Comparison of ENCODE assay signal across 8 mouse cellular contexts in the genomic region with DNA sequence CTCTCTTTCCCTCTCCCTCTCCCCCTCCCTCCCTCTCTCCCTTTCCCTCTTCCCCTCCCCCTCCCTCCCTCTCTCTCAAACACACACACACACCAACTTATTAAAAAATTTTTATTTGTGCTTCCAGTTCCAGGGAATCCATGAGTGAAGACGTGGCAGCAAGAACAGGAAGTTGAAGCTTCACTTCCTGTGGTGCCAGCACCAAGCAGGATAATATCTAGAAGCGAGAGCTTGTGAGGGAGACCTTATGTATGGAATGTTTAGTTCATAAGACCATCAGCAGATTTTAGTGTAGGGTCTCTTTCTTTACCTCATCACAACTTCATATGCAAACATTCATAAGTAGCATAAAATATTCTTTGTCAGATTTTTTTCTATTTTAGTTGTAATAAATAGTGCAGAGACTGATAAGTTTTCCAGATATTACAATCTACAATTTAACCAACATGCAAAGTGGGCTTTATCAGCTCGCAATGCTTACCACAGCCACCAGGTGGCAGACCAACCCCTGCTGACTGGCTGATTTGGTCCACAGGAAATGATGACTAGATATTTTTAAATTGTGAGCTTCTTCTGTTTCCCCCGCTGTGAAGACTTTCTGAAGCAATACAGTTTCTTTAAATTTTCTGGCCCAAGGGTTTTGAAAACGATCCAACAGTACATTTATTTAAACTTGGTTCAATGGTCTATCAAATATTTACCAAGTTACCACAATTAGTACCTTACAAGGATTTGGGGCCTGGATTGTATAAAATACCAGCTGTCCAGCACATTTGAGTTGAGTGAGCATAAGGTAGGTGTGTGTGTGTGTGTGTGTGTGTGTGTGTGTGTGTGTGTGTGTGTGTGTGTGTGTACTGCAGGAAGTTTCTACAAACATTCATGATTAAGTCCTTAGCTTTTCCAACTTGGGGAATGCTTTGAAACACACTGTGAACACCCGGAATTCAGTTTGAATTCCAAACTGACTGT. TPM values are rescaled to one million over a fixed set of nuclear protein-coding genes. Genes with fewer than 3 reads are reported as not detected.
A peak's percentile ranks its signal among the peaks of the same experiment; 100 is the strongest.
DNase-seq lines count a peak whose midpoint lies in the region; ATAC-seq and TF ChIP-seq lines count a peak whose summit lies in the region.
"Had no signal": no experiment of that assay in that cellular context is flagged by ENCODE, and none has a peak within 500 bp of the region (broad histone marks: within the 10 kb centered on the region; RNA-seq: fewer than 3 reads in every experiment).

No protein-coding gene starts in this region.

- 12% methylated on average over 6 of the region's 6 CpGs for WGBS in heart, embryonic 14.5 days

- H3K9me3 ChIP-seq in G1E (replicated peaks): no peaks in the 10 kb centered on the region
- H3K9me3 ChIP-seq in heart, embryonic 14.5 days (ENCODE audit: control insufficient read depth, low read length): no peaks in the 10 kb centered on the region
- H3K9me3 ChIP-seq: neural tube, embryonic 12.5 days had no signal

- peak; percentile 86 for TF ChIP-seq CTCF in G1E (IDR thresholded peaks at IDR 0.05; ENCODE audit: low read depth, low read length)

- H3K27me3 ChIP-seq in G1E (ENCODE audit: insufficient read depth, low read length): peaks cover 12% of the 10 kb centered on the region; the same call in 1 of the 2 replicates
- H3K27me3 ChIP-seq in heart, embryonic 14.5 days (ENCODE audit: control insufficient read depth, insufficient read depth, low read length): no peaks in the 10 kb centered on the region
- H3K27me3 ChIP-seq: neural tube, embryonic 12.5 days had no signal

- H3K4me2 ChIP-seq in heart, embryonic 14.5 days (ENCODE audit: low read length): no peak overlapping the region
- H3K4me2 ChIP-seq: neural tube, embryonic 12.5 days had no signal

- peaks cover 11% of the 10 kb centered on the region; the same call in 1 of the 2 replicates for H3K4me1 ChIP-seq in G1E (ENCODE audit: insufficient read depth, low read depth, low read length)
- H3K4me1 ChIP-seq in heart, embryonic 14.5 days (ENCODE audit: control insufficient read depth in 2 of 2, insufficient read depth in 2 of 2, low read length in 2 of 2): peaks cover 7 to 10% of the 10 kb centered on the region in 2 experiments; a peak in 2 of 4 replicates
- H3K4me1 ChIP-seq: neural tube, embryonic 12.5 days had no signal

- no peak overlapping the region for H3K4me3 ChIP-seq in G1E (ENCODE audit: low read depth, low read length)
- H3K4me3 ChIP-seq in heart, embryonic 14.5 days (ENCODE audit: control insufficient read depth in 1 of 2, insufficient read depth in 1 of 2, low read depth in 1 of 2, low read length in 2 of 2): no peak overlapping the region
- H3K4me3 ChIP-seq: neural tube, embryonic 12.5 days had no signal

- peak; percentile 58; the same call in 1 of the 2 replicates for ATAC-seq in G1E (ENCODE audit: extremely low read depth, insufficient number of reproducible peaks, low FRiP score, poor library complexity, severe bottlenecking)
- peak; percentile 82 for ATAC-seq in erythroblast, adult 5-6 weeks (replicated peaks; ENCODE audit: low FRiP score, poor library complexity, severe bottlenecking)
- no peak for ATAC-seq in heart, embryonic 14.5 days (ENCODE audit: insufficient number of reproducible peaks, insufficient read depth, low FRiP score, low read depth)

- DNase-seq in G1E (ENCODE audit: low spot score): peak; percentile 56
- peak; percentile 75 to 86 for DNase-seq in adrenal gland, postnatal 36 days
- peak; percentile 92 for DNase-seq in layer of hippocampus, adult 9-10 months (ENCODE audit: low spot score)
- DNase-seq in lung, postnatal 14 days: peak; percentile 84
- peak; percentile 77 for DNase-seq in right cerebral cortex, postnatal 25 days

- peak overlapping the region; percentile 37 to 64 for H3K27ac ChIP-seq in heart, embryonic 14.5 days (replicated peaks in 1 of 2; ENCODE audit: control insufficient read depth in 1 of 2, insufficient read depth in 1 of 2, low read depth in 2 of 2, low read length in 2 of 2)
- H3K27ac ChIP-seq: neural tube, embryonic 12.5 days had no signal

- H3K9ac ChIP-seq in heart, embryonic 14.5 days (ENCODE audit: low read length): no peak overlapping the region
- H3K9ac ChIP-seq: neural tube, embryonic 12.5 days had no signal

- H3K36me3 ChIP-seq in G1E (replicated peaks): no peaks in the 10 kb centered on the region
- no peaks in the 10 kb centered on the region for H3K36me3 ChIP-seq in heart, embryonic 14.5 days (ENCODE audit: control insufficient read depth, insufficient read depth, low read length)
- H3K36me3 ChIP-seq: neural tube, embryonic 12.5 days had no signal

RNA-seq across cellular contexts. Expression of gene Rpia, which starts 19.8 kb away (rescaled TPM):
- total RNA-seq in G1E (2014; fragmentation: Nextera tagmentation) (28.2 and 41.5 TPM in 2 replicates), G1E (2017) (105 and 128 TPM in 2 replicates)
- 18.5 and 25.8 TPM in 2 replicates for polyA plus RNA-seq in G1E (2012)
- total RNA-seq in adrenal gland, postnatal 36 days (2021): 10 to 100 TPM; 18.5 to 25.0 TPM
- 31.1 and 33.4 TPM in 2 replicates for total RNA-seq in erythroblast, adult 5-6 weeks (2015; ENCODE audit: low replicate concordance)
- 42.4 and 55.0 TPM in 2 replicates for total RNA-seq in erythroblast, adult 5-6 weeks (2017; ENCODE audit: low replicate concordance)
- polyA plus RNA-seq in heart, embryonic 14.5 days (2014; fragmentation: Nextera tagmentation; extraction: Ambion mirVana): 1.4 and 1.5 TPM in 2 replicates

RNA-seq across cellular contexts. Expression of gene Eif2ak3, which starts 32.5 kb away (rescaled TPM):
- 15.4 and 22.2 TPM in 2 replicates for total RNA-seq in G1E (2014; fragmentation: Nextera tagmentation)
- 11.7 and 12.0 TPM in 2 replicates for total RNA-seq in G1E (2017)
- 1.8 and 1.9 TPM in 2 replicates for polyA plus RNA-seq in G1E (2012)
- total RNA-seq in adrenal gland, postnatal 36 days (2021): 10 to 100 TPM; 19.4 to 20.0 TPM
- 2.7 and 7.1 TPM in 2 replicates for total RNA-seq in erythroblast, adult 5-6 weeks (2015; ENCODE audit: low replicate concordance)
- 7.2 and 7.8 TPM in 2 replicates for total RNA-seq in erythroblast, adult 5-6 weeks (2017; ENCODE audit: low replicate concordance)
- 5.0 and 5.3 TPM in 2 replicates for polyA plus RNA-seq in heart, embryonic 14.5 days (2014; fragmentation: Nextera tagmentation; extraction: Ambion mirVana)
